Mouse (Mus musculus): Measurements from ENCODE around the gene Usp35. TPM values are rescaled to one million over a fixed set of nuclear protein-coding genes. Genes with fewer than 3 reads are reported as not detected.

The Usp35 gene
- polyA plus RNA-seq (2014; fragmentation: Nextera tagmentation; extraction: Ambion mirVana), result 0.86 and 0.92 TPM in 2 replicates

- Histone ChIP-seq H3K27ac (ENCODE audit: low read depth, low read length) (no peak within 1 kb of the TSS), H3K4me2 (peak within 1 kb of the TSS; percentile 92), H3K4me1 (replicated peaks; ENCODE audit: control insufficient read depth, insufficient read depth, low read length) (peaks cover 9% of the 10 kb centered on the region), H3K36me3 (ENCODE audit: control insufficient read depth, insufficient read depth, low read length) (no peaks in the 10 kb centered on the region), H3K4me3 (ENCODE audit: low read depth, low read length) (peak within 1 kb of the TSS; percentile 85), H3K9ac (ENCODE audit: low read depth, low read length) (peak within 1 kb of the TSS; percentile 69), H3K27me3 (replicated peaks; ENCODE audit: control insufficient read depth, insufficient read depth, low read length) (peaks cover 7% of the 10 kb centered on the region), H3K9me3 (ENCODE audit: control insufficient read depth, low read length) (no peaks in the 10 kb centered on the region)
- DNase-seq (ENCODE audit: low spot score) (peak; percentile 92), ATAC-seq (replicated peaks; ENCODE audit: low FRiP score) (peak; percentile 98)
- WGBS, result under 1% methylated on average over 68 of the region's 68 CpGs
Measured at GRCm38 (mm10) chr7:97331726-97332666, at the start of gene Usp35, which contains the start of gene Kctd21. Usp35 (minus strand) TSS chr7:97332020. Kctd21 (plus strand) TSS chr7:97332327.

- no peak overlapping the region for H3K27ac ChIP-seq (ENCODE audit: low read depth, low read length)
- DNase-seq (ENCODE audit: low spot score) (no peak), ATAC-seq (replicated peaks; ENCODE audit: low FRiP score) (no peak)
- H3K4me1 ChIP-seq (replicated peaks; ENCODE audit: control insufficient read depth, insufficient read depth, low read length), result no peaks in the 10 kb centered on the region
- no peak overlapping the region for H3K4me3 ChIP-seq (ENCODE audit: low read depth, low read length)
- no peaks in the 10 kb centered on the region for H3K27me3 ChIP-seq (replicated peaks; ENCODE audit: control insufficient read depth, insufficient read depth, low read length)
- H3K4me2 ChIP-seq, result no peak overlapping the region
- peaks cover 48% of the 10 kb centered on the region for H3K36me3 ChIP-seq (ENCODE audit: control insufficient read depth, insufficient read depth, low read length)
- WGBS, result 92% methylated on average over 5 of the region's 5 CpGs
- H3K9me3 ChIP-seq (ENCODE audit: control insufficient read depth, low read length), result no peaks in the 10 kb centered on the region
- H3K9ac ChIP-seq (ENCODE audit: low read depth, low read length), result no peak overlapping the region
Measured at GRCm38 (mm10) chr7:97380500-97381123, 48.8 kb upstream of the Usp35 start.

GRCm38 (mm10) chr7:97379304-97379703 lies 47.5 kb upstream of the Usp35 start:
- Histone ChIP-seq H3K9me3 (ENCODE audit: control insufficient read depth, low read length) (no peaks in the 10 kb centered on the region), H3K9ac (ENCODE audit: low read depth, low read length) (no peak overlapping the region), H3K27ac (ENCODE audit: low read depth, low read length) (no peak overlapping the region), H3K4me1 (replicated peaks; ENCODE audit: control insufficient read depth, insufficient read depth, low read length) (no peaks in the 10 kb centered on the region), H3K4me3 (ENCODE audit: low read depth, low read length) (no peak overlapping the region), H3K36me3 (ENCODE audit: control insufficient read depth, insufficient read depth, low read length) (peaks cover 51% of the 10 kb centered on the region), H3K4me2 (no peak overlapping the region), H3K27me3 (replicated peaks; ENCODE audit: control insufficient read depth, insufficient read depth, low read length) (no peaks in the 10 kb centered on the region)
- WGBS, result 90% methylated on average over 5 of the region's 5 CpGs
- ATAC-seq (replicated peaks; ENCODE audit: low FRiP score) (no peak), DNase-seq (ENCODE audit: low spot score) (peak; percentile 15)

DNA sequence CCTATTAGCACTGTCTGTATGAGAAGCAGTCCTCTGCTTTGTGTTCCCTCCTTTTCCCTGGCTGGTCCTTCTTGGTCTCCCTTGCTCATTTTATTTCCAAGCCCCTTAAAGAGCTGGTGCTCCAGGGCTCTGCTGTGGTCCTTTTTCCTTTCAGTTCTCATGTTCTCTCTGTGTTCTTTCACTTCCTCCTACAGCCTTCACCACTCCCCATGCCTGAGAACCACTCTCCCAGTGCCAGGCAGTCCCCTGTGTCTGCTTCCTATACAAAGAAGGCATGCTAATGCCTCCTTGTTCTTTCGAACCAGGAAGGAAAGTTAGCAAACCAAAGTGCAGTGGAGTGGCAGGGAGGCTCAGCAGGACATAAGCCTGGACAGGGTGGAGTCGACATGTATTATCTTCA lies 44.1 kb upstream of the Usp35 start:
- no peak overlapping the region for H3K27ac ChIP-seq (ENCODE audit: low read depth, low read length)
- peak; percentile 26 for DNase-seq (ENCODE audit: low spot score)
- H3K4me1 ChIP-seq (replicated peaks; ENCODE audit: control insufficient read depth, insufficient read depth, low read length), result peaks cover 2% of the 10 kb centered on the region; the same call in 1 of the 2 replicates
- no peak overlapping the region for H3K4me3 ChIP-seq (ENCODE audit: low read depth, low read length)
- WGBS, result 76% methylated on average over 2 of the region's 2 CpGs
- H3K9me3 ChIP-seq (ENCODE audit: control insufficient read depth, low read length), result no peaks in the 10 kb centered on the region
- ATAC-seq (replicated peaks; ENCODE audit: low FRiP score), result no peak
- H3K9ac ChIP-seq (ENCODE audit: low read depth, low read length), result no peak overlapping the region
- no peaks in the 10 kb centered on the region for H3K27me3 ChIP-seq (replicated peaks; ENCODE audit: control insufficient read depth, insufficient read depth, low read length)
- peaks cover 32% of the 10 kb centered on the region for H3K36me3 ChIP-seq (ENCODE audit: control insufficient read depth, insufficient read depth, low read length)
- H3K4me2 ChIP-seq, result no peak overlapping the region

GRCm38 (mm10) chr7:97375101-97375500 lies 43.3 kb upstream of the Usp35 start:
- ATAC-seq (replicated peaks; ENCODE audit: low FRiP score) (no peak), DNase-seq (ENCODE audit: low spot score) (no peak)
- H3K4me3 ChIP-seq (ENCODE audit: low read depth, low read length), result no peak overlapping the region
- no peak overlapping the region for H3K4me2 ChIP-seq
- peaks cover 30% of the 10 kb centered on the region for H3K36me3 ChIP-seq (ENCODE audit: control insufficient read depth, insufficient read depth, low read length)
- no peak overlapping the region for H3K9ac ChIP-seq (ENCODE audit: low read depth, low read length)
- H3K4me1 ChIP-seq (replicated peaks; ENCODE audit: control insufficient read depth, insufficient read depth, low read length), result peaks cover 5% of the 10 kb centered on the region; the same call in 1 of the 2 replicates
- no peaks in the 10 kb centered on the region for H3K9me3 ChIP-seq (ENCODE audit: control insufficient read depth, low read length)
- no peaks in the 10 kb centered on the region for H3K27me3 ChIP-seq (replicated peaks; ENCODE audit: control insufficient read depth, insufficient read depth, low read length)
- WGBS, result 93% methylated on average over 9 of the region's 9 CpGs
- H3K27ac ChIP-seq (ENCODE audit: low read depth, low read length), result no peak overlapping the region

GRCm38 (mm10) chr7:97365887-97366286 lies 34.1 kb upstream of the Usp35 start:
- no peaks in the 10 kb centered on the region for H3K36me3 ChIP-seq (ENCODE audit: control insufficient read depth, insufficient read depth, low read length)
- no peak overlapping the region for H3K9ac ChIP-seq (ENCODE audit: low read depth, low read length)
- no peak overlapping the region for H3K4me3 ChIP-seq (ENCODE audit: low read depth, low read length)
- no peak for DNase-seq (ENCODE audit: low spot score)
- no peak overlapping the region for H3K27ac ChIP-seq (ENCODE audit: low read depth, low read length)
- 0 out of 2 replicates have a peak, but pooled peaks cover 3% of the 10 kb centered on the region for H3K4me1 ChIP-seq (replicated peaks; ENCODE audit: control insufficient read depth, insufficient read depth, low read length)
- H3K9me3 ChIP-seq (ENCODE audit: control insufficient read depth, low read length), result no peaks in the 10 kb centered on the region
- no peaks in the 10 kb centered on the region for H3K27me3 ChIP-seq (replicated peaks; ENCODE audit: control insufficient read depth, insufficient read depth, low read length)
- ATAC-seq (replicated peaks; ENCODE audit: low FRiP score), result no peak
- H3K4me2 ChIP-seq, result no peak overlapping the region
- WGBS, result 71% methylated on average over 1 of the region's 1 CpGs

GRCm38 (mm10) chr7:97361467-97361866 lies 29.6 kb upstream of the Usp35 start:
- Histone ChIP-seq H3K9me3 (ENCODE audit: control insufficient read depth, low read length) (no peaks in the 10 kb centered on the region), H3K27ac (ENCODE audit: low read depth, low read length) (no peak overlapping the region), H3K27me3 (replicated peaks; ENCODE audit: control insufficient read depth, insufficient read depth, low read length) (peaks cover 3% of the 10 kb centered on the region; the same call in 1 of the 2 replicates), H3K4me3 (ENCODE audit: low read depth, low read length) (no peak overlapping the region), H3K36me3 (ENCODE audit: control insufficient read depth, insufficient read depth, low read length) (no peaks in the 10 kb centered on the region), H3K4me2 (no peak overlapping the region), H3K4me1 (replicated peaks; ENCODE audit: control insufficient read depth, insufficient read depth, low read length) (no peaks in the 10 kb centered on the region), H3K9ac (ENCODE audit: low read depth, low read length) (no peak overlapping the region)
- WGBS, result 22% methylated on average over 4 of the region's 4 CpGs
- DNase-seq (ENCODE audit: low spot score) (no peak), ATAC-seq (replicated peaks; ENCODE audit: low FRiP score) (no peak; the same call in 1 of the 2 replicates)

GRCm38 (mm10) chr7:97360955-97361354 lies 29.1 kb upstream of the Usp35 start:
- DNase-seq (ENCODE audit: low spot score) (no peak), ATAC-seq (replicated peaks; ENCODE audit: low FRiP score) (no peak)
- Histone ChIP-seq H3K9me3 (ENCODE audit: control insufficient read depth, low read length) (no peaks in the 10 kb centered on the region), H3K27me3 (replicated peaks; ENCODE audit: control insufficient read depth, insufficient read depth, low read length) (peaks cover 3% of the 10 kb centered on the region; the same call in 1 of the 2 replicates), H3K4me1 (replicated peaks; ENCODE audit: control insufficient read depth, insufficient read depth, low read length) (no peaks in the 10 kb centered on the region), H3K4me2 (no peak overlapping the region), H3K4me3 (ENCODE audit: low read depth, low read length) (no peak overlapping the region), H3K36me3 (ENCODE audit: control insufficient read depth, insufficient read depth, low read length) (no peaks in the 10 kb centered on the region), H3K27ac (ENCODE audit: low read depth, low read length) (no peak overlapping the region), H3K9ac (ENCODE audit: low read depth, low read length) (no peak overlapping the region)
- WGBS, result 49% methylated on average over 3 of the region's 3 CpGs
